Mouse (Mus musculus): ENCODE data around the gene Lrfn2.

Lrfn2 gene

GRCm38 (mm10) chr17:49035052-49035451, 102.9 kb downstream of the Lrfn2 start:
- no peak for DNase-seq (ENCODE audit: low spot score)

- no peak for DNase-seq (ENCODE audit: low spot score)
Measured at GRCm38 (mm10) chr17:49037163-49037950, 105.2 kb downstream of the Lrfn2 start.

DNA sequence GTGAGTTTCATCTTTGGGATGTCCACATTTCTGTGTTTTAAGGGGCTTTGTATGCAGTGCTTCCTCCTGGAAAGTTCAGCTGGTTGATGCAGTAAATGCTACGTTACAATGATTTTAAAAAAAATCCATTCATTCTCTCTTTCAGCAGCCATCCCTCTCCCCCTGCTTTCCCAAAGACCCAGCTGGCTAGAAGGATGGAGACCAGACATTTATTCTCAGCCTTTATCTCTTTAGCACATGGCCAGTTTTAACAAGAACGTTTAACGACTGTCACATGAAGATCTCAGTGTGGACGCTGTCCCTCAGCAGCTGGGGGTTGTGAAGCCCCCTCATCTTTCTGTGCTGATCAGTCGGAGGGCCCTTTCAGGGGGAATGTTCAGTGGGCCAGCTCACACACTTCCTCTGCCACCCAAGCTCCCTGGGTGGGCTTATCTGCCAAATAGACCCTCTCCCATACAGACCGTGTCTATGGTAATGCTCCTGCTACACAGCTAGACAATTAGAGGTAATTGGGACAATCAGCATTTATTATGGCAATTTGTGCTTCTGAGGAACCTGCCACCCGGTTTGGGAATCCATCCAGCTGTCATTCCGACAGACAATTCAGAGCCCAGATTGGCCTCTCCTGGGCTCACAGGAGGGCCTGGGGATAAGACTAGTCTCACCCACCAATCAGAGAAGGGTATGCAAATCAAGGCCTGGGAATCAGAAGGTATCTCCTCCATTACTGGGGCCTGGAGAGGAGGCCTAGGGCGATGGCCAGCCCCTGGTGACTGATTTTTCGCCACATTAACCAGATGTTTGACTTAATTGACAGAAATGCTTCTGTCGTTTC, 111.8 kb downstream of the Lrfn2 start:
- no peak for DNase-seq (ENCODE audit: low spot score)

- no peak for DNase-seq (ENCODE audit: low spot score)
Measured at GRCm38 (mm10) chr17:49047921-49048320, 115.7 kb downstream of the Lrfn2 start.

DNA sequence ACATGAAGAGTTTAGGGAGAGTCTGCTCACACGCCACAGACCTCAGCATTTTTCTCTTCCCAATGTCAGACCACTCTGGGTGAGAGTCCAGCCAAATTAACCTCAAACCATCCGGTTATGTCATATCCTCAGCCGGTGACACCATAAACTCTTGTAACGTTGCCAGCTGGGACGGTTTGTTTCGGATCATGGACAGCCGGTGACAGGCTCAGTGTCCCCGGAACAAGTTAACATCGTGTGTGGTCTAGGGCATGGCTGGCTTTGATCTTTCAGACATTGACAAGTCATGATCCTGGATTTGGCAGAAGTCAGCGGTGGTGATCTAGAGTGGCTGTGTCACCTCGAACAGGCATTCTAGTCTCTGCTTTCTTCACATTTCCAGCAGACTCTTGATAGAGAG, 119.1 kb downstream of the Lrfn2 start:
- DNase-seq (ENCODE audit: low spot score): no peak

DNA sequence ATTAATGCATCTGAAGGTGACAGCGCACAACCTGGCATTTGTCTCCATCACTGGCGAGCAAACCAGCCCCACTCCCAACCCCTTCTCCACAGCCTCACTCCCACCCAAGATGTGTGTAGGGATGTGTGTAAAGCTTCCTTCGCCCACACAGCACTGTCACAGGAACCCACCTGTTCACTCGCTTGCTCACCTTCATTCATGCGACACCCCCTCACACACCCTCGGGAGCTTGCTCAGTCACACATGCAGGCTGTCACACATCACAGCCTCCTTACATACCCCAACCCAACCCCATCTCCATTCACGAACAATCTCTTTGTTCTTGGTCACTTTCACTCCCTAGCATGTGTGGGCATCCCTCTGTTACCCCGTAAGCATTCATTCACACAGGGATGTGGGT, 129.0 kb downstream of the Lrfn2 start:
- no peak for DNase-seq (ENCODE audit: low spot score)

DNA sequence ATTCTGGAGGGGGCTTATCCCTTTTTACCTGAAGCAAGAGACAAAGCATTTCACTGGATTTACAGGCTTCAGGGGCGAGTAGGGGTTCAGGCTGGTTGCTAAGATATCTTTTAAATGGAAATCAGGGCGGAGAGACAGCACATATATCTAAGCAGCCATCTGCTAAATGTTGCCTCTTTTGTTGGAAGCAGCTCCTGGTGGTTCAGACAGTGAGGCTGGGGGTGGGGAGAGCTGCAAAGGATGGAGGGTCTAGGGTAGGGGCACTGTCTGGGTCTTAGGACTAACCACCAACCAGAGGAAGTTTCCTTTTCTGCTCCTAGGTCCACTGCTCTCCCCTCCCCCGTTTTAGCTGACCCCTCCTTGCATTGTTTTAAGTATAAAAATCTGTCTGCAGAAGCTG, 131.6 kb downstream of the Lrfn2 start:
- no peak for DNase-seq (ENCODE audit: low spot score)

GRCm38 (mm10) chr17:49064526-49064925, 132.3 kb downstream of the Lrfn2 start:
- DNase-seq (ENCODE audit: low spot score): no peak

- no peak for DNase-seq (ENCODE audit: low spot score)
Measured at GRCm38 (mm10) chr17:49065050-49065449, 132.9 kb downstream of the Lrfn2 start.

DNA sequence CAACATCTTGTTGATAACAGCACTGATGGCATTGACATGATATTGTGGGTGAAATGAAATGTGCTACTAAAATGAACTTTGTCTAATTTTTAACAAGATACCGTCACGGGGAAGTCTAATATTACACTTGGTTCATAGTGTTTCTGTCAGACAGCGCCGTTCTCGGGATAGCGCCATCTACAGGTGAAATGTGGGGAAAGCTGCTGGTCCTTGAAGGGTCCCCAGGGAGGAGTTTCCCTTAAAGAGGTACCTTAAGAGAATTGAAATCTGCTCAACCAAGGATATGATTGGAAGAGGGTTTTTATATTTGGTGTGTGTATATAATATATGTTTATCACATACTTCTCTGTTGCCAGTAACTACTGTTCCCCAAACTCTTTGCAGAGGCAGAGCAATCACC, 134.6 kb downstream of the Lrfn2 start:
- DNase-seq (ENCODE audit: low spot score): no peak

- no peak for DNase-seq (ENCODE audit: low spot score)
Measured at GRCm38 (mm10) chr17:49078168-49078567, 146.0 kb downstream of the Lrfn2 start.

- no peak for DNase-seq (ENCODE audit: low spot score)
Measured at GRCm38 (mm10) chr17:49079647-49080046, 147.5 kb downstream of the Lrfn2 start.

- DNase-seq (ENCODE audit: low spot score): peak; percentile 11
Measured at GRCm38 (mm10) chr17:49083594-49084380, 151.6 kb downstream of the Lrfn2 start.

GRCm38 (mm10) chr17:49085111-49085510, 152.9 kb downstream of the Lrfn2 start:
- no peak for DNase-seq (ENCODE audit: low spot score)

DNA sequence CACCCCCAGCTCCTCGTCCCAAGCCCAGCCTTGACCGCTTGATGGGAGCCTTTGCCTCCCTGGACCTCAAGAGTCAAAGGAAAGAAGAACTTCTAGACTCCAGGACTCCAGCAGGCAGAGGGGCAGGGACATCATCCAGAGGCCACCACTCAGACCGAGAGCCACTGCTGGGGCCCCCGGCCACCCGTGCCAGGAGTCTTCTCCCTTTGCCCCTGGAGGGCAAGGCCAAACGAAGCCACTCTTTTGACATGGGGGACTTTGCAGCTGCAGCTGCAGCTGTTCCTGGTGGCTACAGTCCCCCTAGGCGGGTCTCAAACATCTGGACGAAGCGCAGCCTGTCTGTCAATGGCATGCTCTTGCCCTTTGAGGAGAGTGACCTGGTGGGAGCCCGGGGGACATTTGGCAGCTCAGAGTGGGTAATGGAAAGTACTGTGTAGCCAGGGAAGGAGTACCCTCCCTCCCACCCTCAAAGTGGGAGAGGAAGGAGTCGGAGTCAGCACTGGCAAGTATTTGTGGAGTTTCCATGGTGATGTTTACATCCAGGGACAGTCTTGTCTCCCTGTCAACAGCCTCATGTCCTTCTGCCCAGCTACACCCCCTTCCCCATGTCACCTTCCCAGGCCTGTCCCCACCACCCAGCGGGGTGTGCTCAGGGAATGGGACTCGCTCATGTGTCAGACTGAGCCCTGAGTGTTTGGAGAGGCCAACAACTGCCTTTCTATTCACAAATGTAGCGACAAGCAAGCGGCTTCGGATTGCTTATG, 164.8 kb downstream of the Lrfn2 start:
- no peak for DNase-seq (ENCODE audit: low spot score)

GRCm38 (mm10) chr17:49111399-49111798, 179.2 kb downstream of the Lrfn2 start:
- DNase-seq (ENCODE audit: low spot score): no peak

GRCm38 (mm10) chr17:49111911-49112310, 179.7 kb downstream of the Lrfn2 start:
- DNase-seq (ENCODE audit: low spot score): no peak

DNA sequence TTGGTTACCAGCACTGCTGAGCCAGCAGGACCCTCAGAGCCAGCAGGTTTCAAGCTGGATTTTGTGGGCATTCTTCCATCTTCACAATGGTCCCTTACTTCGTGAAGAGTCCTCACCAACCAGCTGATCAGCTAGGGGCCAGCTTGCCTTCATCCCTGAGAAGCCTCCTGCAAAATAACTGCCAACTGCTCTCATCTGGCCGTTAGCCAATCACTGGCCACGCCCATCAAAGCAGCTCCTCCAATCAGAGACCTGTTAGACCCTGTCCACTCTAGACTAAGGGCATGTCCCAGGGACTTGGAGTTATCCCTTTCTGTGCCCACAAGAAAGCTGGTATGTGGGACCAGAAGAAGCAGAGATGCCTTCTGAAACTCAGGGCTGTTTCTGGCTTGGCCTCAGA, 181.2 kb downstream of the Lrfn2 start:
- DNase-seq (ENCODE audit: low spot score): no peak

DNA sequence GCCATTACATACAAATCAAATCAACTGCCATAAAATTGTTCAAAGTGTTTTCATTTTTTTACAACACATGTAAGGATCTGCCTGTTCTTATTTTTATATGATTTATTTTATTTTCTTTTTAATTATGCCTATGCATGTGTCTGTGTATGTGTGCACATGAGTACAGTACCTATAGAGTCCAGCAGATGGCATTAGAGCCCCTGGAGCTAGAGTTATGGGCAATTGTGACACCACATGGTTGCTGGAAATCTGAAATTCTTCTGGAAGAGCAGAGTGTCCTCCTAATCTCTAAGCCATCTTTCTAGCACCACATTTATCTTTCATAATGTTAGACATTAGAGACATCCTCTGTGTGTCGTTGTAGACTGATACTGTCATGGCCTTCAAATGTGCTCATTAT, 192.0 kb downstream of the Lrfn2 start:
- DNase-seq (ENCODE audit: low spot score): no peak

- DNase-seq (ENCODE audit: low spot score): no peak
Measured at GRCm38 (mm10) chr17:49124642-49125041, 192.5 kb downstream of the Lrfn2 start.
